Mouse (Mus musculus) liver, embryonic 16.5 days (tissue): ENCODE data around the gene Chrng. TPM values are rescaled to one million over a fixed set of nuclear protein-coding genes. Genes with fewer than 3 reads are reported as not detected.
A peak's percentile ranks its signal among the peaks of the same experiment; 100 is the strongest.

Experiments
- ATAC-seq: fragments of 200-750 bp; cut with Nextera tagmentation; 2 replicates; pipeline ENCODE4 v1.8.0; 2017; ENCODE audit warnings: low read depth, mild to moderate bottlenecking, moderate number of reproducible peaks, moderate library complexity
- H3K27ac ChIP-seq: fragments of 300-500 bp; sonication (generic); 2 replicates; pipeline ENCODE4 v1.5.1; 2014; ENCODE audit warnings: mild to moderate bottlenecking, low read length
- H3K27me3 ChIP-seq: fragments of 300-500 bp; sonication (generic); 2 replicates; pipeline ENCODE4 v1.6.1; 2014; ENCODE audit warnings: low read depth, low read length, mixed read lengths; ENCODE audit not compliant: control insufficient read depth, insufficient read depth
- H3K36me3 ChIP-seq: fragments of 300-500 bp; sonication (generic); 2 replicates; pipeline ENCODE4 v1.6.1; 2014; ENCODE audit warnings: mild to moderate bottlenecking; ENCODE audit not compliant: control insufficient read depth, insufficient read depth
- H3K4me1 ChIP-seq: fragments of 300-500 bp; sonication (generic); 2 replicates; pipeline ENCODE4 v1.6.1; 2014; ENCODE audit warnings: low read depth, low read length, mixed read lengths; ENCODE audit not compliant: control insufficient read depth
- H3K4me2 ChIP-seq: fragments of 300-500 bp; sonication (generic); 2 replicates; pipeline ENCODE4 v1.6.1; 2014; ENCODE audit warnings: low read depth, low read length, mixed read lengths
- H3K4me3 ChIP-seq: fragments of 300-500 bp; sonication (generic); 2 replicates; pipeline ENCODE4 v1.5.1; 2014; ENCODE audit warnings: low read depth, mild to moderate bottlenecking, low read length
- H3K9ac ChIP-seq: fragments of 300-500 bp; sonication (generic); 2 replicates; pipeline ENCODE4 v1.6.1; 2014; ENCODE audit warnings: low read depth, low read length
- H3K9me3 ChIP-seq: fragments of 300-500 bp; sonication (generic); replicated peaks from 2 replicates; pipeline ENCODE4 v1.6.1; 2016; ENCODE audit warnings: low read length; ENCODE audit not compliant: control insufficient read depth
- WGBS: fragments of 180-500 bp; shearing (Covaris S2); extraction: QIAGEN DNeasy Blood & Tissue Kit; methylation state at CpG from one replicate; pipeline ENCODE4 v1.1.7; 2014; ENCODE audit not compliant: insufficient replicate concordance; 5-methylcytosine and 5-hydroxymethylcytosine counted together
- polyA plus RNA-seq: library from polyadenylated mRNA; unstranded; fragments of >200 nt; fragmentation: Nextera tagmentation; extraction: Ambion mirVana; gene quantifications from 2 replicates; pipeline ENCODE4 v1.2.1, GENCODE M21; 2015

Chrng gene
- polyA plus RNA-seq, 1 experiment from 2014 or later = 0.99 TPM

DNA sequence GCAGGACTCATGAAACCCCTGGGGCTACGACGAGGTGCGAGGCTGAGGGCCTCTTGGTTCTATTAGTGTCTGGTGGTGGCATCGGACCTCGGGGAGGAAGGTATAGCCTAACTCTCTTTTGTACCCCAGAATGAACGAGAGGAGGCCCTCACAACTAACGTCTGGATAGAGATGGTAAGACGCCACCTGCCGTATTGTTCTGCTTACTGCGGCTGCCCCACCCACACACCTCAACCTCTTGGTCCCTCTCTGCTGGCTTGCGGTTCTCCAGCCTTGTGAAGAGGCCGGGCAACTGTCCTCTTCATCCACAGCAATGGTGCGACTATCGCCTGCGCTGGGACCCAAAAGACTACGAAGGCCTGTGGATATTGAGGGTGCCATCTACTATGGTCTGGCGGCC is 1.9 kb downstream of the Chrng start:
- H3K9me3 ChIP-seq = no peaks in the 10 kb centered on the region
- WGBS = 18% methylated on average over 17 of the region's 17 CpGs
- H3K4me2 ChIP-seq = no peak overlapping the region
- H3K36me3 ChIP-seq = no peaks in the 10 kb centered on the region
- ATAC-seq = no peak
- H3K27ac ChIP-seq = no peak overlapping the region
- peaks cover 18% of the 10 kb centered on the region for H3K27me3 ChIP-seq
- no peaks in the 10 kb centered on the region for H3K4me1 ChIP-seq
- no peak overlapping the region for H3K4me3 ChIP-seq
- no peak overlapping the region for H3K9ac ChIP-seq

DNA sequence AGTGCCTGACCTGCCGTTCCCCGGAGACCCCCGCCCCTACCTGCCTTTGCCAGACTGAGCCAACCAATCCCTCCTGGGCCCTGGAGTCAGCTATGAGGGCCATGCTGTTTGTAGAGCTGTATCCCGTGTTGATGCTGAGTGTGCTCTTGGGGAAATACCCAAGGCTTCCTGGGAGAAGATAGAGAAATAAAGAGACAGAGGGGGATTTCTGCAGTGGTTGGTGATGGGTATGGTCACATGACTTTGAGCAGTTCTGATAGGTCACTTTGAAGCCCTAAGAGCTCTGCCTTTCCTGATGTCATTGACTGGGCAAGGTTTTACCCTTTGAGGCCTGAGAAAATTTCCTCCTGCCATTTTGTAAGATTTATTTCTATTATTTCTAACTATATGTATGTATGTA is 7.0 kb downstream of the Chrng start:
- no peak overlapping the region for H3K4me2 ChIP-seq
- H3K27ac ChIP-seq = no peak overlapping the region
- no peak overlapping the region for H3K9ac ChIP-seq
- ATAC-seq = no peak
- peaks cover 22% of the 10 kb centered on the region for H3K4me1 ChIP-seq
- WGBS = 55% methylated on average over 4 of the region's 4 CpGs
- no peaks in the 10 kb centered on the region for H3K9me3 ChIP-seq
- H3K27me3 ChIP-seq = peaks cover 13% of the 10 kb centered on the region; the same call in 1 of the 2 replicates
- H3K36me3 ChIP-seq = no peaks in the 10 kb centered on the region
- no peak overlapping the region for H3K4me3 ChIP-seq

DNA sequence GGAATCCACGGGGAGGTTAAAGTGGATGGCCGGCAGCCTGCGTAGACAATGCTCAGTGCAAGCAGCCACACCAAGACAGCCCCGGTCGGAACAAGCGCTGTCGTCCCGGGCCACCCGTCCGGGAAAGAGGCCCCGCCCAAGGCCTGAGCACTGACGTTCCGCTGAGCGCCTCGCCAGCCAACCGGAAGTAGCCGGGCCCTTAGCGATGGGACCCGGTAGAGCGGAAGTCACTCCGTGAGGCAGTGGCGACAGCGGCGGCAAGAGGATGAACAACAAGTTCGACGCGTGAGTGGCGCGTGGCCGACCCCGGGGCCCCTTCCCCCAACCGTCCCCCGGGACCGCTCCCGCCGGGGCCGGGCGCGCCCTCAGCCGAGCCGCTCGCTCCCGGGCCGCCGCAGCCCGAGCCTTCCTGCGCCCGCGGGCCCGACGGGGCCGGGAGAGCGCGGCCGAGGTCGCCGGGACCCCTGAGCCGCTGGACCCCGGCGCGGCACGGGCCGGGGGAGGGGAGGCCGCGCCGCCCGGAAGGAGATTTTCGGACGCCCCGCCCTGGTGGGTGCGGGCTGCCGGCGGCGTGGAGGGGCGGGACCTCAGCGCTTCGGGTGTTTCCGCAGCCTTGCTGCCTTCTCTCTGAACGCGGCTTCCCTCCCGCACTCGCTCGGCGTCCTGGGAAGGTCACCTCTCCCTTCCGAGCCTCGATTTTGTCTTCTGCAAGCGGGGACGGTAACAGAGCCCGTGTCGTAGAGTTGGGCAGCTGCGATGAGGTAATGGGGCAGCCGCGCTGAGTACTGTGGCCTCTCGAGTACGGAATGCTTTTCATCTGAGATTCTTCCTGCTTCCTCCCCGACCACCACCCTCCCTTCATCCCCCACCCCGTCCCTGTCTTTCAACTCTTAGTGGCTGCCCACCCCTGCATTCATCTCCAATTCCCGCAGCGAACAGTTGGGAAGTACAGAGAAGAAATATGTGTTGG is 9.6 kb downstream of the Chrng start, which contains the start of gene Eif4e2:
Gene Eif4e2, plus strand, starts transcription at position 180 of the 970 bp plus-strand sequence.
- Histone ChIP-seq H3K9me3 (no peaks in the 10 kb centered on the region), H3K27ac (peak within 1 kb of the TSS; percentile 99), H3K36me3 (no peaks in the 10 kb centered on the region), H3K27me3 (no peaks in the 10 kb centered on the region), H3K4me1 (peaks cover 30% of the 10 kb centered on the region), H3K4me2 (peak within 1 kb of the TSS; percentile 87), H3K9ac (peak within 1 kb of the TSS; percentile 99), H3K4me3 (peak within 1 kb of the TSS; percentile 96)
- peak; percentile 97 for ATAC-seq
- under 1% methylated on average over 78 of the region's 99 CpGs for WGBS

DNA sequence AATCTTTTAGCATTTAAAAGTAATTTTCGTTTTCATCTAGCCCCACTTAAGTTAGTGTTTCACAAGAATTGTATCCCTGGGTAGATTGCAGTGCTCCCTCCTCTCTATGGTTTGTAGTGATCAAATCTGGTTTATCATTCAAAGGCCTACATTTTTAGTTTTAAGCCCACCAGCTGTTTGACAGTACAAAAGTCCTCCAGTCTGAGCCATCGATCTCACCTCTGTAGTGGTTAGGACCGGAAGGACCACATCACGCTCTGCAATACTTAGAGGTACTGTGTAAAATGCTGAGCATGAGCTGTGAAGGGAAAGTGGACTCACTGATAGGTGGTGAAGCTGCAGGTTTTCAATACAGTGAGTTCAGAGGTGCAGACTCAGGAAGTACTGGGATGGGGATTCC is 10.3 kb downstream of the Chrng start:
- no peaks in the 10 kb centered on the region for H3K36me3 ChIP-seq
- peak overlapping the region; percentile 96 for H3K4me3 ChIP-seq
- H3K4me1 ChIP-seq = peaks cover 30% of the 10 kb centered on the region
- H3K27me3 ChIP-seq = no peaks in the 10 kb centered on the region
- no peak for ATAC-seq
- H3K27ac ChIP-seq = peak overlapping the region; percentile 99
- peak overlapping the region; percentile 99 for H3K9ac ChIP-seq
- WGBS = 10% methylated on average over 4 of the region's 4 CpGs
- no peaks in the 10 kb centered on the region for H3K9me3 ChIP-seq
- peak overlapping the region; percentile 87 for H3K4me2 ChIP-seq

DNA sequence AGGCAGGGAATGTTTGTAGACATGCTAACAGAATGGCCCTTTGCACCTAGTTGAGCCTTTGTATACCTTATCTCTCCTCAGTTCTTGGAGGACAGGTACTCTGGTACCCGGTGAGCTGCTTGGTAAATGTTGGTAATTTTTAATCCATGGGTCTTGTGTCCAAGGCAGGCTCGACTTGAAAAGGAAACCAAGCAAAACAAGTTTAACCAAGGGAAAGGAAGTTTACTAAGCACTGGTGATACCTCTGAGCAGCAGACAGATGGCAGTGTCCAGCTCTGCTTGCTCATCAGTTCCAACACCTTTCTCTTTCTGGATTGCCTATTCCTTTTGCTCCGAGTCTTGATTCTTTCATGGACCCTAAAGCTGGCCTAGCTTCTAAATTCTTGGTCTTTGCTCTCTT is 13.5 kb downstream of the Chrng start:
- Histone ChIP-seq H3K4me2 (no peak overlapping the region; the same call in 1 of the 2 replicates), H3K4me3 (no peak overlapping the region), H3K27ac (no peak overlapping the region), H3K9ac (no peak overlapping the region), H3K36me3 (peaks cover 23% of the 10 kb centered on the region), H3K9me3 (no peaks in the 10 kb centered on the region), H3K27me3 (no peaks in the 10 kb centered on the region), H3K4me1 (peaks cover 30% of the 10 kb centered on the region)
- 50% methylated on average over 3 of the region's 3 CpGs for WGBS
- no peak for ATAC-seq

DNA sequence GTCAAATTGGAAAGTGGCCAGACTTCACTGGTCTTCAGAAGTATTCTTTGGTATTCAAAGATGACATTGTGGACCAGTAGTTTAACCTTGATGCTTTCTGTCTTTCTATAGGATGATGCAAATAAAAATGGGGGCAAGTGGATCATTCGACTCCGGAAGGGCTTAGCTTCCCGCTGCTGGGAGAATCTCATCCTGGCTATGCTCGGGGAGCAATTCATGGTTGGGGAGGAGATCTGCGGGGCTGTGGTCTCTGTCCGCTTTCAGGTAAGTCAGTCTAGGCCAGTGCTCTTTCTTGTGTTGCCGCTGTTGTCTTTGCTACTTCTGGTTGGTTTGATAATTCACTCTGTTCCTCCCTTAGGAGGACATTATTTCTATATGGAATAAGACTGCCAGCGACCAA is 21.3 kb downstream of the Chrng start:
- H3K27ac ChIP-seq = no peak overlapping the region
- H3K9ac ChIP-seq = no peak overlapping the region
- no peak for ATAC-seq
- no peak overlapping the region for H3K4me2 ChIP-seq
- no peaks in the 10 kb centered on the region; the same call in 1 of the 2 replicates for H3K4me1 ChIP-seq
- no peak overlapping the region for H3K4me3 ChIP-seq
- no peaks in the 10 kb centered on the region for H3K27me3 ChIP-seq
- peaks cover 58% of the 10 kb centered on the region for H3K36me3 ChIP-seq
- H3K9me3 ChIP-seq = no peaks in the 10 kb centered on the region
- 84% methylated on average over 8 of the region's 8 CpGs for WGBS

DNA sequence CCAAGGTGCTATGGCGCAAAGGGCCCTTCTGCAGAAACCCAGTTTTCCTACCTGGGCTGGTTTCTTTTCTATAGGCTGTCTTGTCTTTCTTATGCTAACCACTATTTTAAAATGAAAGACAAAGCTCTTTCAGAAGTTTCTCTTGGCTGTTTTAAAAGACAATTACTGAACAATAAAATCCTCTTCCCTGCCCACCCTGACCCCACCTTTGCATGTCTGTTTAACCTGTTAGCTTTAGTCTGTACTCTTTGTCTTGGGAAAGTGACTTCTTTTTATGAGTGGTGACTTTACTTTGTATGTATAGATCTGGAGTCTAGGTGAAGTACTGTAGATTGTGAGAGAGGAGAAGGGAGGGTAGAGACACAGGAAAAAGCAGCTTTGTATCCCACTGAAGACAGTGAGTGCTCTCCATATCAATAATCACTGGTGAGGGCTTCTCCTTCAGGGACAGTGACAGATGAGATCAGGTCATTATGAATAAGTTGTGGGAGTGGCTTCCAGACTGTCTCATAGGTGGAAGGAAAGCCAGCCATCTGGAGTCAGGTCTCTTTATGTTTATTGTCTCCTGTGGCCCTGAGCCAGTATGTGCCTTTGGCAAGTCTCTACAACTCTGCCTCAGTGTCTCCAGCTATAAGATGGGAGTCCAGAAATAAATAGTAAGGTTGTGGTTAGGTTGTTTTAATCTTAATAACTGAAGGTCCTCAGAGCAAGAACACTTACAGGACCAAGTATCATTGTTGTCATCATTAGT is 22.1 kb downstream of the Chrng start:
- no peak overlapping the region for H3K27ac ChIP-seq
- ATAC-seq = no peak
- 89% methylated on average over 1 of the region's 1 CpGs for WGBS
- no peak overlapping the region for H3K9ac ChIP-seq
- peaks cover 51% of the 10 kb centered on the region for H3K36me3 ChIP-seq
- no peaks in the 10 kb centered on the region; the same call in 1 of the 2 replicates for H3K4me1 ChIP-seq
- no peak overlapping the region for H3K4me2 ChIP-seq
- H3K27me3 ChIP-seq = no peaks in the 10 kb centered on the region
- H3K4me3 ChIP-seq = no peak overlapping the region
- no peaks in the 10 kb centered on the region for H3K9me3 ChIP-seq

DNA sequence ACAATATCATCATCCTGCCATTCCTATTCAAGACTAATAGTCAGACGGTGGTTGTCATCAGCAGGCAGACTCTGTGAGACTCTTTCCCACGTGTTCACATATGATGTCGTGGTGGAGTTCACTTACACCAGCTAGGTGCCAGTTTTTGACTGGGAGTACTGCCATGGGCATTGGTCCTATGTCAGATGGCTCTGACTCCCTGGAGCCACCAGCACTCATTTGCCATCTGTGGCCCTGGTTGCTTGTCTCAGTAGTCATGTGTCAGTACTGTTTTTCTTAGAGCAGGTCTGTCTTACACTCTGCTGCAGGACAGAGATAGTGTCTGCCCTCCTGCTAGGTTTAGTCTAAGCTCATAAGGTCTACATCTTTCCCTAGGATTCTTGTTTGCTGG is 22.7 kb downstream of the Chrng start:
- no peak overlapping the region for H3K27ac ChIP-seq
- H3K9ac ChIP-seq = no peak overlapping the region
- no peaks in the 10 kb centered on the region for H3K27me3 ChIP-seq
- WGBS = 77% methylated on average over 3 of the region's 3 CpGs
- H3K4me2 ChIP-seq = no peak overlapping the region
- H3K4me3 ChIP-seq = no peak overlapping the region
- peaks cover 46% of the 10 kb centered on the region for H3K36me3 ChIP-seq
- no peaks in the 10 kb centered on the region; the same call in 1 of the 2 replicates for H3K4me1 ChIP-seq
- ATAC-seq = no peak
- no peaks in the 10 kb centered on the region for H3K9me3 ChIP-seq
